Mouse (Mus musculus): ENCODE measurements around the gene Ccdc65. TPM values are rescaled to one million over a fixed set of nuclear protein-coding genes. Genes with fewer than 3 reads are reported as not detected.

Gene Ccdc65
- total RNA-seq (2021): not detected
- long read RNA-seq, experiment 1: 0 reads
- long read RNA-seq, experiment 2: 0 reads

DNA sequence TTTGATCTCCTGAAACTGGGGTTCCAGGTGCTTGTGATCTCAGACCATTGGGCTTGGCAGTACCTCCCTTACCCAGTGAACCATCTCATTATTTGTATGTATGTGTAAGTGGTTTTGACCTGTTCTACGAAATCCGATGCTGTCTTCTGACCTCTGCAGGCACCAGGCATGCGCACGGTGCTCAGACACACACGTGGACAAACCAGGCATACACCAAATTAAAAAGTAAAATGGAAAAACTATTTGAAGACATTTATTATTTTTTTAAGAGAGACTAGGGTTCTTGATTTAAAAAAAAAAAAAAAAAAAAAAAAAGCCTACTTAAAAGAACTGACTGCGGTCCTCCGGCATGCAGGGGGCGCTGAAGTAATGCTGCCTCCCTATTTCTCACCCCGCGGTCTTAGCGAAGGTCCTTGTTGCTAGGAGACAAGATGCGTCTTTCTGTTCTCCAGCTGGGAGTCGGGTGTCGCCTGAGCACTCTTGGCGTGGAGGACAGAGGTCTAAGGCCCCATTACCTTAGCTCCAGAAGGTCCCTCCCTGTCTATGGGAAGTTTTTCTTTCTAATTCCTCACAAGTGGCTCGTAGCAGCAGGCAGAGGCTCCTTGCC lies at the start of gene Ccdc65:
TSS of gene Ccdc65 (plus strand) at position 442 of the 607 bp plus-strand sequence.
- intact Hi-C loops (cut with DNase I): loop anchor here (5.0 kb wide), 1 partner anchor 94 kb away; no protein-coding TSS in a partner anchor

GRCm38 (mm10) chr15:98662198-98662566 lies 45.8 kb upstream of the Ccdc65 start:
- Histone ChIP-seq H3K4me3 (peak overlapping the region; percentile 85), H3K27ac (peak overlapping the region; percentile 96)
- intact Hi-C loops (cut with DNase I): loop anchor here (5.0 kb wide), 1 partner anchor 140 kb away; no protein-coding TSS in a partner anchor
- TF ChIP-seq CTCF (IDR thresholded peaks at IDR 0.05): no peak
- no peak for DNase-seq

More for the DNA sequence above, at the start of gene Ccdc65:
- peak; percentile 78 for TF ChIP-seq CTCF (IDR thresholded peaks at IDR 0.05)
- DNase-seq: peak; percentile 89
- Histone ChIP-seq H3K27ac (0 out of 2 replicates have a peak within 1 kb of the TSS, but pooled peaks have one; percentile 16), H3K4me3 (peak within 1 kb of the TSS; percentile 71)

DNA sequence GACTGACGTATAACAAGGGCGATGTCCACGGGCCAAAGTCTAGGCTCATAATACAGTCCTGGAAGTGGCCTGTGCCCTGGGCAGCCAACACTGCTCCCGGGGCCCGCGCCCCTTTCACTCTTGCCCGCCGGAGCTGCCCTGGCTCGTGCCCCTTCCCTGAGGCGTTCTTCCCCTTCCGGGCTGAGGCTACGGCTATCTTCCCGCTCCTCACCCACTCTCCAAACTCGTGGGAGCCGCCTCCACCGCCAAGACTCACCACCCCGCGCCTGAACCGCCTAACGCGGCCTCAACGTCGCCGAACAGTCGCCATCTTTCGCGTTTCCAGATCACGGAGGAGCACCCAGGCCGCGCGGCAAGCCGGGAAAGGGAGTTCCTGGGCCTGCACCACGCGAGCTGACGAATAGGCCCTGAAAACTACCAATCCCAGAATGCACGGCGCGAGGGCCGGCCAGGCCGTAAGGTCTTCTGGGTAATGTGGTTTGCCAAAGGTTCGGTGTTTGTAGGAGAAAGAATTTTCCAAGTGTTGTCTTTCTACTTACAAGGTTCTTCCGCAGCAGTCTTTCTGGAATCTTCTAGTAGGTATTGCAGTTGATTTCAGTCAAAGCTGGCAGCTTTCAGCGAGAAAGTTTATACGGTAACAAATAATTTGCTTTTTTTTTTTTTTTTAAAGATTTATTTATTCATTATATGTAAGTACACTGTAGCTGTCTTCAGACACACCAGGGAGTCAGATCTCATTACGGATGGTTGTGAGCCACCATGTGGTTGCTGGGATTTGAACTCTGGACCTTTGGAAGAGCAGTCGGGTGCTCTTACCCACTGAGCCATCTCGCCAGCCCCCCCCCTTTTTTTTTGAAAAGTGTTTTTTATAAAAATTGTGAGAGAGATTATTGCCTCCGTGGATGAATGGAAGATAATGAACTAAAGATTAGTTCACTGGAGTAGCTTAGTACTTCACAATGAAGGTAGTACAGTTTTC lies 45.2 kb upstream of the Ccdc65 start, which contains the start of gene Ddx23:
TSS of gene Ddx23 (minus strand) at position 328 of the 979 bp plus-strand sequence.
- intact Hi-C loops (cut with DNase I): loop anchor here (5.0 kb wide), 1 partner anchor 139 kb away; no protein-coding TSS in a partner anchor
- Histone ChIP-seq H3K27ac (peak within 1 kb of the TSS; percentile 96), H3K4me3 (peak within 1 kb of the TSS; percentile 85)
- DNase-seq: peak; percentile 97
- TF ChIP-seq CTCF (IDR thresholded peaks at IDR 0.05): no peak

- Histone ChIP-seq H3K4me3 (no peak overlapping the region), H3K27ac (no peak overlapping the region)
- intact Hi-C loops (cut with DNase I): loop anchor here (1.0 to 5.0 kb wide), 2 partner anchors 36 to 138 kb away; no protein-coding TSS in a partner anchor
- peak; percentile 73 for TF ChIP-seq CTCF (IDR thresholded peaks at IDR 0.05)
- no peak for DNase-seq
Observed at GRCm38 (mm10) chr15:98664042-98664907, 43.7 kb upstream of the Ccdc65 start.

GRCm38 (mm10) chr15:98672592-98672991 lies 35.4 kb upstream of the Ccdc65 start:
- TF ChIP-seq CTCF (IDR thresholded peaks at IDR 0.05): no peak
- intact Hi-C loops (cut with DNase I): no loop called here
- Histone ChIP-seq H3K4me3 (no peak overlapping the region), H3K27ac (0 out of 2 replicates have a peak overlapping the region, but pooled peaks have one; percentile 16)
- no peak for DNase-seq

DNA sequence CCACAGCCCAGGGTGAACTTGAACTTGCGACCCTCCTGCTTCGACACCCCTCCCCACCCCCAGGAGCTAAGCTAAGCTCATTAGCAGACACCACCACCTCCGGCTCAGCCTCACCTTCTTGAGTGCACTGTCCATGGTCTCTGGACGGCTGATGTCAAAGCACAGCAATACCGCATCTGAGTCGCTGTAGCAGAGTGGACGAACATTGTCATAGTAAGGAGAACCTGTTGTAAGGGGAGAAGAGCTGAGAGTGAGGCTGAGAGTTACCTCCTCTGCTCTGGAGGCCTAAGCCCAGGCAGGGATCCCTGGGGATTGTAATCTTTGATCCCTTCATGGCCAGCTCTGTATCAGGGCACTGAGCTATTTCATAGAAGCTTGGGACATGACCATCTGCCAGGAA lies 34.3 kb upstream of the Ccdc65 start:
- DNase-seq: no peak
- no peak overlapping the region for H3K27ac ChIP-seq
- H3K4me3 ChIP-seq: no peak overlapping the region
- intact Hi-C loops (cut with DNase I): no loop called here
- no peak for TF ChIP-seq CTCF (IDR thresholded peaks at IDR 0.05)

DNA sequence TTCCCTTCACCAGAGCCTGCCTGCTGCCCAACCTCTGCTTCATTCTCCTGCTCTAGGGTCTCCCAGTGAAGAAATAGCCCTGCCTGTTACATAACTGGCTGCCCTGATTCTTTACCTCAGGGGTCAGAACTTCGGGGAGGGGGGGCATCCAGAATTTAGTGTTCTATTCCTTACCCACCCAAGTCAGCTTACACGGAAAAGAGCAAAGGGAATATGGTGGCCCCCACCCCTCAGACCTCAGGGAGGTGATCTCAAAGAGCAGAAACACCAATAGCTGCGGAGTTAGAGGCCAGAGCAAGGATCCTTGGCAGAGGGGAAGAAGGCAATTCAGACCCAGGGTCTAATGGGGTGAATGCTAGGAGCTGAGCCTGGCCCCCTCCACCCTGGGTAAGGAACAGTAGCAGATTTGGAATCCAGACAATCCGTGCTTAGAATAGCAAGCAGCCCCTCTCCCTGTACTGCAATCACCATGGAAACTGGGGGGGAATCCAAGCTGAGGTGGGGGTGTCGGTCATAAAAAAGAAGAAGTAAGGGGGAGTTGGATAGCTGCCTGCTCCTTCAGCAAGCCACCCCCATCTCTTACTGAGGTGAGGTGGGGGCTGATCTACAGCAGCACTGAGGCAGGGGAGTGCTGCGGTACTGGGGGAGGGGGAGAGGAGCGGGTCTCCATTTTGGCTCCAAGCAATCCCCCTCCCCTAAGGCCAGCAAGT lies 33.6 kb upstream of the Ccdc65 start:
- TF ChIP-seq CTCF (IDR thresholded peaks at IDR 0.05): no peak
- no peak for DNase-seq
- intact Hi-C loops (cut with DNase I): no loop called here
- no peak overlapping the region for H3K27ac ChIP-seq
- no peak overlapping the region for H3K4me3 ChIP-seq

GRCm38 (mm10) chr15:98674994-98675545 lies 32.9 kb upstream of the Ccdc65 start:
- no peak for TF ChIP-seq CTCF (IDR thresholded peaks at IDR 0.05)
- H3K27ac ChIP-seq: no peak overlapping the region
- intact Hi-C loops (cut with DNase I): no loop called here
- DNase-seq: no peak
- H3K4me3 ChIP-seq: peak overlapping the region; percentile 84

DNA sequence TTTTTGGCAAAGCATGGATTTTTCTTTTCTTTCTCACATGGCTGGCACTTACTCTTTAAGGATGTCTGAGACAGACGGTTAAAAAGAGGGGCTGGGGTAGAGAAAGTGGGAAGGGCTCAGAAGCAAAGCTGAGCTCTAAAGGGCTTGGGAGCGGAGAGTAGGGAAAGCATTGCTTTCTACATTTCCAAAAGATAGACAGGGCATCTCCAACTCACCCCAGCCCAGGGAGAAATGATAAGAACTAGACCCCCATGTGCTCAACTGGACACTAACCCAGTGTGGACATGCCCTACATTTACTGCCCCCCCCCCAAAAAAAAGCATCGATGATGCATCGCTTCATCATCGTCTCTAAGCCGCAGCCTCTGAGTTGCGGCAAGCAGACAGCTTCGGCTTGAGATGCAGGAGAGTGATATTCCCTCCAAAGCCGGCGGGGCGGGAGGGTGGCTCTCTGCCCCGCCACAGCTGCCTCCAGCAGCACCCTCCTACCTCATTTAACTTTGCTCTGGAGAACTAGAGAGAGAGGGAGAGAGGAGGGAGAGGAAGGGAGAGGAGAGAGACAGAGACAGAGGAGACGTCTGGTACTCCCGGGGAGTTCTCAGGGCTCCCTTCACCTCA lies 32.3 kb upstream of the Ccdc65 start:
- intact Hi-C loops (cut with DNase I): no loop called here
- no peak for TF ChIP-seq CTCF (IDR thresholded peaks at IDR 0.05)
- no peak overlapping the region for H3K27ac ChIP-seq

GRCm38 (mm10) chr15:98676471-98676870 lies 31.5 kb upstream of the Ccdc65 start:
- intact Hi-C loops (cut with DNase I): no loop called here
- Histone ChIP-seq H3K4me3 (peak overlapping the region; percentile 84), H3K27ac (peak overlapping the region; percentile 84)
- peak; percentile 31 for DNase-seq
- TF ChIP-seq CTCF (IDR thresholded peaks at IDR 0.05): no peak

More for the DNA sequence above, 32.3 kb upstream of the Ccdc65 start:
- peak; percentile 15 for DNase-seq
- peak overlapping the region; percentile 84 for H3K4me3 ChIP-seq

All from gastrocnemius, adult 2 months (tissue).